Mouse (Mus musculus) olfactory bulb, adult 2 months (tissue): ENCODE measurements at regions not wholly inside any gene's neighbourhood (a gene's known extent, or its start where the extent isn't known, plus 50 kb on each side); places are given as distances from the start of the nearest gene placed in this dataset.
A peak's percentile ranks its signal among the peaks of the same experiment; 100 is the strongest.

Experiments
- H3K27ac ChIP-seq: fragments of 200-500 bp; 2 replicates; pipeline ENCODE4 v1.5.1; 2012; ENCODE audit warnings: low read depth, low read length; ENCODE audit not compliant: insufficient read depth
- H3K4me1 ChIP-seq: fragments of 200-500 bp; 2 replicates; pipeline ENCODE4 v1.6.1; 2012; ENCODE audit warnings: low read length; ENCODE audit not compliant: control insufficient read depth, insufficient read depth
- H3K4me3 ChIP-seq: fragments of 200-500 bp; 2 replicates; pipeline ENCODE4 v1.5.1; 2012; ENCODE audit warnings: mild to moderate bottlenecking, low read depth, low read length, moderate library complexity; ENCODE audit not compliant: insufficient read depth
- CTCF ChIP-seq: fragments of 200-500 bp; IDR thresholded peaks from 2 replicates; pipeline ENCODE4 v1.5.1; 2012; ENCODE audit warnings: low read depth, mild to moderate bottlenecking, low read length, moderate library complexity; ENCODE audit not compliant: insufficient read depth
- POLR2A ChIP-seq: fragments of 200-500 bp; IDR thresholded peaks from 2 replicates; pipeline ENCODE4 v1.6.1; 2012; ENCODE audit warnings: mild to moderate bottlenecking, low read depth, low read length, moderate library complexity; ENCODE audit not compliant: insufficient read depth
- WGBS: fragments of 180-500 bp; shearing (Covaris S2); methylation state at CpG from one replicate; pipeline ENCODE4 v1.1.7; 2018; 5-methylcytosine and 5-hydroxymethylcytosine counted together

DNA sequence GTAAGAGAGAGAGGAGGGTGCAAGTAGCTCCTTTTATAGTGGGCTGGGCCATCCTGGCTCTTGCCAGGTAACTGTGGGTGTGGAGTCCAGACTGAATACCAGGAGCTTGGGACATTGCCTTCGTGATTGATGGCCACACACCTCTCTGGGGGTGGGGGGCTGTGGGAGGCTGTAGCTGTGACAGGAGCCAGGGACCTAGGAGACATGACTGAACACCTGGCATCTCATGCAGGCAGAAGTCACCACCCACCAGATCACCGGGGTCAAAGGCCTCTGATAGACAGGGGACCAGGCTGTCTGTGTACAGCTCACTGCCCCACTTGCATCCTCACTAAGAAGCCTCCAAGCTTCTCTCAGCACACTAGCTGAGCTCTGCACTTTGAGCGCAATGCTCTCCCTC, 288.6 kb downstream of the Qk start:
- H3K27ac ChIP-seq, result 0 out of 2 replicates have a peak overlapping the region, but pooled peaks have one; percentile 17
- TF ChIP-seq CTCF (no peak), POLR2A (no peak)
- H3K4me3 ChIP-seq, result no peak overlapping the region
- 86% methylated on average over 3 of the region's 3 CpGs for WGBS
- peaks cover 25% of the 10 kb centered on the region for H3K4me1 ChIP-seq

DNA sequence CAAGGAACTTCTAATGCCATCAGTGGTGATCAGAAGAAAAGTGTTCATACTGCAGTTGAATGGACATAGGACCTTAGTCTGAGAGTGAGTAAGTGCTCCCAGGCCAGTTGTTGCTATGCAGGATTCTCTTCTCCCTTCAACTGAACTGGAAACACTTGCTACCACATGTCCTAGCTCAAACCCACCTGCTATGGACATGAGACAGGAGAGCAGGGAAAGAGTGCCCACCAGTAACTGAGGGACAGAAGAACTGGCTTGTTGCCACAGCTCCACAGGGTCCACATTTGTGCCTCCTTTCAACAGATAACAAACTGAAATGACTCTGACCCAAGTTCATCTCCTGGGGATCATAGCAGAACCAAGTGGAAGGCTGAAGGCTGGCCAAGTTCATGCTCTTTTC, 292.9 kb downstream of the Qk start:
- Histone ChIP-seq H3K4me1 (peaks cover 16% of the 10 kb centered on the region), H3K27ac (no peak overlapping the region), H3K4me3 (no peak overlapping the region)
- TF ChIP-seq CTCF, result no peak
- TF ChIP-seq POLR2A, result no peak

DNA sequence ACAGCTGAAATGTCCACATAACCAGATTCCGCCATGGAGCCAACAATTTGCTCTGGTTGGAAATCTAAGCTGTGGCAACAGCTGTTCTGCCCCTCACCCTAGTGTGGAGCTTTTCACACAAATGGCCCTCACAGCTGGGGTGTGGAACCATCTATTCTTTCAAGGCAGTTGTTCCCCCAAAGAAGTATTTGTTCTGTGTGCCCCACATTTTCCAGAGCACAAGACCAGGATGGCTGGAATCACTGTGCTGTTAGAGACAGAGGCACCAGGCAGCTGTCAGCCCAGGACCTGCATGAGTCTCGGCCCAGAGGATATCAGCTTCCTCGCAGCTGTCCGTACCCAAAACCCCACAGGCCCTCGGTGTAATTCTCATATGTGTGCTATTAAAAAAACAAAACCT, 294.4 kb downstream of the Qk start:
- 79% methylated on average over 5 of the region's 5 CpGs for WGBS
- Histone ChIP-seq H3K27ac (no peak overlapping the region), H3K4me1 (peaks cover 2% of the 10 kb centered on the region), H3K4me3 (no peak overlapping the region)
- TF ChIP-seq CTCF (no peak), POLR2A (no peak)

DNA sequence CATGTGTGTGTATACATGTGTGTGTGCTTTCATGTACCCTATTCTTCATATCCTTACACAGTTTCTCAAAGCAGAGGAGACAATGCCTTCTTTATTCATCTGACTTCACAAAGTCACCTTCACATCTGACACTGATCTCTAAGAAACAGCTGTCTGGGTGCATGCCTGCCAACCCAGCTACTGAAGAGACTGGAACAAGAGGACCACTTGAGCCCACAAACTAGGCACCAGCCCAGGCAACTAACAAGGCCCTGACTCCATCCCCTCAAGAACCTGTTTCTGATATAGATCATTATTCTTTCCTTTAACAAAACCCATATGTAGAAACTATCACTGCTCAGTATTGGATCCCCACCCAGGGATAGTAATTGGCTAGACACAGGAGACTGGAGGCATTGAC, 295.3 kb downstream of the Qk start:
- H3K4me3 ChIP-seq, result no peak overlapping the region
- no peaks in the 10 kb centered on the region for H3K4me1 ChIP-seq
- TF ChIP-seq CTCF, result no peak
- no peak for TF ChIP-seq POLR2A
- no peak overlapping the region for H3K27ac ChIP-seq

DNA sequence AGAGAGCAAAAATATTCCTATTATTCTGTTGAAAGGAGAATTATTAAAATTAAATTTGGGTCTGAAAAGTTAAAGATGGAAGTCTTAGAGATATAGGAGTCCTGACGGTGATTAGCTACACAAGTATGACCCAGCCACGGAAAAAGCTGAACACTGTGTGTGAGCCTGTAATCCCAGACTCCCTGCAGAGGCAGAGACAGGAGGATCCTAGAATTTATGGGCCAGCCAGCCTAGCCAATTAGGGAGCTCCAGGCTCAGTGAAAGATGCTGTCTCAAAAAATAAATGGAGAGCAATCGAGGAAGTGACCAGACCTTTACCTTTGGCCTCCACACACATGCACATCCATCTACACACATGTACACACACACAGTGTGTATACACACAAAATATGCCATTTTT, 307.5 kb downstream of the Qk start:
- Histone ChIP-seq H3K4me1 (no peaks in the 10 kb centered on the region), H3K27ac (no peak overlapping the region), H3K4me3 (no peak overlapping the region)
- WGBS, result 86% methylated on average over 3 of the region's 3 CpGs
- TF ChIP-seq POLR2A (no peak), CTCF (no peak)

DNA sequence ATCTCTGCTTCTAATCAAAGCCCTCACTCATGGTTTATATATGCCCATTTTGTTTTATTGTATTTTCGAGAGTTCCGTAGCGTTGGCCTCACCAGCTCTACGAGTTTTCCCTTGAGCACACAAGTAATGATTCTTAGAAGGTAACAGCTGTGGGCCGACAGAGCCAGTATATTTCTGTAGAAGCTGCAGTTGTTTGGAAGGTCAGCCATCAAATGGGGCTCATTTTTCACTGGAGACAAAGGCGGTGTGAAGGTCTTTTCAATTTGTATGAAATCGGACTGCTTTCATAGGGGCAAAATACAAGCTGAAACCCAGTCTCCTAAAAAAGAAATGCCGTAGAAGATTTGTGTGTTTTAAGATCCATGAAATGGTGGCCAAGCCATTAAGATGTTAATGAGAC, 307.9 kb downstream of the Qk start:
- no peak overlapping the region for H3K4me3 ChIP-seq
- no peaks in the 10 kb centered on the region for H3K4me1 ChIP-seq
- H3K27ac ChIP-seq, result no peak overlapping the region
- TF ChIP-seq POLR2A, result no peak
- no peak for TF ChIP-seq CTCF
- WGBS, result 86% methylated on average over 8 of the region's 8 CpGs

DNA sequence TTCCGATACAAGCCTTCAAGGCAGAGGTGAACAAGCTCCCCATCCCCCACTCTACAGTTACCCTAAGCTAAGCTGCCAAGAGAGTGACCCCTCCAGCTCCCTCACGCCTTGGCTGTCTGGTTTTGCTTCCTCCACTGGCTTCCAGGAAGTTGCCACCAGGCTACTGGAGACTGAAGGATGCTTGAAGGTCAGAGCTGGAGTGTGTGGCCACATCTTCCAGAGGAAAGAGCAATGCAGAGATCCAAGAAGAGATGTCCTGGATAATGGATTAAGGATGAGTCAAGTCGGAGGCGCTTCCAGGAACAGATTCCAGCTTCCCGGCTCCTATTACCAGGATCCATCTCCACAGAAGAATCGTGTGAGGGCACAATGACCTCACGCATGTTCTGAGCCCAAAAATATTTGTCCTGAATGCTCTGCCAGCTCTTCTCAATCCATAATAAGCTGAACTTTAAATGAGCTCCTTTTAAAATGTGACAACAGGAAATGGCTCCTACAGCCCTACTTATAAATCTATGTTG, 318.5 kb downstream of the Qk start:
- no peak overlapping the region for H3K27ac ChIP-seq
- TF ChIP-seq CTCF, result no peak
- no peak for TF ChIP-seq POLR2A
- H3K4me3 ChIP-seq, result no peak overlapping the region
- 0 out of 2 replicates have a peak, but pooled peaks cover 2% of the 10 kb centered on the region for H3K4me1 ChIP-seq
- 69% methylated on average over 7 of the region's 7 CpGs for WGBS

DNA sequence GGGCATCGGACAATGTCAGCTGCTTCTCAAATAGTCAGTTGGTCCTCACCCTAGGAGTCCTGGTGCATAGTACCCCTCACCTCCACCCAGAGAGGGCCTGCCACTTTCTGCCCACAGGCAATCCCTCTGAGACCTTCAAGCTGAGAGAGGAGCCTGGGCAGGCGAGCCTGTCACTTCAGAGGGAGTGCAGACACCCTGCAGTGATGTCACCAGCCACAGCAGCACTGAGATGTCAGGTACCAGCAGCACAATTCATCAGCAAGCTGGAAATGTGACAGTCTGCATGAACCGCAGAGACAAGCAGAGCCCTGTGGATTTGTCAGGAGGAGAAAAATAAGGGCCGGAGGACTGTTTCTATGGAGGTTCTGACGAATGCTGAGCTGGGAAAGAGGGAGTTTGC, 324.3 kb downstream of the Qk start:
- no peak overlapping the region for H3K27ac ChIP-seq
- H3K4me1 ChIP-seq, result no peaks in the 10 kb centered on the region
- no peak overlapping the region for H3K4me3 ChIP-seq
- 79% methylated on average over 5 of the region's 5 CpGs for WGBS
- no peak for TF ChIP-seq CTCF
- no peak for TF ChIP-seq POLR2A

DNA sequence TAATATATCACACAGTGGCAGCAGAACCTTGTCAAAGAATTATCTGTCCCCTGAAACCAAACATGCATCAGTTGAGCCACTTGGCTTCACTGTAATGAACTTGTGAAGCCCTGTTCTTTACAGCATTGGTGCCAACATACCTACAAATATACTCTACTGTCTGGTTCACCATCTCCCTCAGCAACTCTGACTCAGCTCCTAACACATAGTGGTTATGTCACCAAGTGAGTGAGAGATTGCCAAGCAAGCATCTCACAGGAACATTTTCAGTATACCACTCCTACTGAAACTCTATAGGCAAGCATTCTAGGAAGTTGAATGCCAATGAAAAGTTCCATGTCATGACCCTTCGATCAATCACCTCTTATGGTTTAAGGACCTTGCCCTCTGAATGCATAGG, 321.2 kb upstream of the Pabpc6 start:
- Histone ChIP-seq H3K27ac (no peak overlapping the region), H3K4me3 (no peak overlapping the region), H3K4me1 (no peaks in the 10 kb centered on the region)
- TF ChIP-seq CTCF (no peak), POLR2A (no peak)
- 95% methylated on average over 1 of the region's 1 CpGs for WGBS

DNA sequence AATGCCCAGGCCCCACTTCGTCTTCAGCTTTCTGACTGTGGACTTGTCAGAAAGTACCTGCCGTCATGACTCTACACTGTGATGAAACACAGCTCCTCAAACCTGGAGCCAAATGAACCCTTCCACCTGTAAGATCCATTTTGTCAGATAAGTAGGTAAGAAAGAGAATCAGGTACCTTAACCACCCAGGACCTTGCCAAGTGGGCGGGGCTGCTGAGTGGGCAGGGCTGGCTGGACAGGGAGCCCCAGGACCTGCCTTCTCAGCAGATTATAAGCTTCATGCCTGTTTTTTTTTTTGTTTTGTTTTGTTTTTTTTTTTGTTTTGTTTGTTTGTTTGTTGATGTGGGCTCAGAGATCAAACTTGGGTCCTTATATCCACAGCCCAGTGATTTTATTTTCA, 311.8 kb upstream of the Pabpc6 start:
- Histone ChIP-seq H3K4me3 (no peak overlapping the region), H3K27ac (no peak overlapping the region), H3K4me1 (peaks cover 9% of the 10 kb centered on the region)
- WGBS, result 94% methylated on average over 3 of the region's 3 CpGs
- no peak for TF ChIP-seq CTCF
- TF ChIP-seq POLR2A, result no peak
